Mouse (Mus musculus): Measurements from ENCODE around the gene Mpdu1. TPM values are rescaled to one million over a fixed set of nuclear protein-coding genes. Genes with fewer than 3 reads are reported as not detected.

The Mpdu1 gene
- total RNA-seq, 2 experiments from 2014 or later: 73.3 to 82.4 TPM

- DNase-seq (ENCODE audit: low spot score in 2 of 2): no peak
Measured at GRCm38 (mm10) chr11:69692863-69693262, 30.4 kb upstream of the Mpdu1 start.

GRCm38 (mm10) chr11:69692196-69692811 lies 29.9 kb upstream of the Mpdu1 start:
- DNase-seq (ENCODE audit: low spot score in 2 of 2): no peak

- no peak for DNase-seq (ENCODE audit: low spot score in 2 of 2)
Measured at GRCm38 (mm10) chr11:69689891-69690290, 27.4 kb upstream of the Mpdu1 start.

- no peak for DNase-seq (ENCODE audit: low spot score in 2 of 2)
Measured at GRCm38 (mm10) chr11:69687061-69687460, 24.6 kb upstream of the Mpdu1 start.

GRCm38 (mm10) chr11:69686377-69686776 lies 23.9 kb upstream of the Mpdu1 start:
- no peak for DNase-seq (ENCODE audit: low spot score in 2 of 2)

GRCm38 (mm10) chr11:69685526-69686148 lies 23.2 kb upstream of the Mpdu1 start, which contains the start of gene Tnfsf13:
Gene Tnfsf13, minus strand, starts transcription at chr11:69685784.
- DNase-seq (ENCODE audit: low spot score in 2 of 2): peak in 1 of 2 experiments; percentile 77

- no peak for DNase-seq (ENCODE audit: low spot score in 2 of 2)
Measured at GRCm38 (mm10) chr11:69684936-69685335, 22.5 kb upstream of the Mpdu1 start.

GRCm38 (mm10) chr11:69684128-69684745 lies 21.8 kb upstream of the Mpdu1 start:
- DNase-seq (ENCODE audit: low spot score in 2 of 2): no peak

GRCm38 (mm10) chr11:69683576-69683975 lies 21.1 kb upstream of the Mpdu1 start:
- DNase-seq (ENCODE audit: low spot score in 2 of 2): no peak

- DNase-seq (ENCODE audit: low spot score in 2 of 2): peak; percentile 92 to 94
Measured at GRCm38 (mm10) chr11:69682840-69683533, 20.5 kb upstream of the Mpdu1 start.

GRCm38 (mm10) chr11:69682209-69682839 lies 19.9 kb upstream of the Mpdu1 start:
- no peak for DNase-seq (ENCODE audit: low spot score in 2 of 2)

- DNase-seq (ENCODE audit: low spot score in 2 of 2): peak; percentile 95 to 98
Measured at GRCm38 (mm10) chr11:69681314-69682208, 19.1 kb upstream of the Mpdu1 start, which contains the start of gene Senp3. Gene Senp3, minus strand, starts transcription at chr11:69682084.

GRCm38 (mm10) chr11:69680136-69680855 lies 17.9 kb upstream of the Mpdu1 start:
- no peak for DNase-seq (ENCODE audit: low spot score in 2 of 2)

- no peak for DNase-seq (ENCODE audit: low spot score in 2 of 2)
Measured at GRCm38 (mm10) chr11:69679144-69679543, 16.7 kb upstream of the Mpdu1 start.

GRCm38 (mm10) chr11:69672211-69672706 lies 9.8 kb upstream of the Mpdu1 start, which contains the start of gene Eif4a1:
Gene Eif4a1, minus strand, starts transcription at chr11:69672423.
- DNase-seq (ENCODE audit: low spot score in 2 of 2): peak; percentile 100

- DNase-seq (ENCODE audit: low spot score in 2 of 2): no peak
Measured at GRCm38 (mm10) chr11:69671726-69672124, 9.3 kb upstream of the Mpdu1 start.

- DNase-seq (ENCODE audit: low spot score in 2 of 2): peak; percentile 91 to 96
Measured at GRCm38 (mm10) chr11:69670786-69671725, 8.6 kb upstream of the Mpdu1 start.

GRCm38 (mm10) chr11:69666665-69667005 lies 4.2 kb upstream of the Mpdu1 start:
- DNase-seq (ENCODE audit: low spot score in 2 of 2): no peak

Data from layer of hippocampus, postnatal 14 days (tissue).